Mouse (Mus musculus): Measurements from ENCODE around the gene Sdhaf1.

DNA sequence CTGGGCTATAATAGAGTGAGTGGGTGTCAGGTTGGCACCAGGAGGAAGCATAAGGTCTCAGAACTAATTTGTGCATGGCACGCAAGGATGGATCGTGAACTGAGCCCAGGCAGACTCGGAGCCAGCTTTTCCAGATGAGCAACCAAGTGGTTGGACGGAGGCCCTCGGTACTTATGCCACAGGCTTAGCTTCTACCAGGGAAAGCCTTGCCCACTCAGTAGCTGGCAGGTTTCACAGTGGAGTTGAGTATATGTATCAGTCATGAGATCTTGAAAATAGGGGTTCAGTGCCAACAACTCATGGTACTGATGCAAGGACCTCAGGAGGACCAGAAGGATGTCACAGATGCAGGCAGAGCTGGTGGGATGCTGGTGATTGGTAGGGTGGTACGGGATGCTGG lies 12.0 kb upstream of the Sdhaf1 start:
- no peak for TF ChIP-seq GATA1 (IDR thresholded peaks at IDR 0.05; ENCODE audit: borderline replicate concordance, low read length)
- no peak for TF ChIP-seq FLI1 (IDR thresholded peaks at IDR 0.05; ENCODE audit: low read length)

Measured in megakaryocyte, embryonic 14.5 days (primary cell).